Mouse (Mus musculus): ENCODE data around the gene Ubtd2.

DNA sequence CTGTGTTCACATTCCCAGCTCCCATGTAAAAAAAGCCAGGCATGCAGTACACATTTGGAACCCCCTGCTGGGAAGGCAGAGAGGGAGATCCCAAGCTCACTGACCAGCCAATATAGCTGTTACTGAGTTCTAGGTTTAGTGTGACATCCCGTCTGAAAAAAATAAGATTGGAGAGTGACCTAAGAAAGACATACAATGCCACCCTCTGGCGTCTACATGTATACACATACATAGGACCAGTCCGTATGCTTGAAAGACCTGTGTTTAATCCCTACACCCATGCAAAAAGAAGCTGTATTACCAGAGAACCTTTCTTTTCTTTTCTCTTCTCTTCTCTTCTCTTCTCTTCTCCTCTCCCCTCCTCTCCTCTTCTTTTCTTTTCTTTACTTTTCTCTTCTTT, 30.1 kb downstream of the Ubtd2 start:
- TF ChIP-seq POLR2A (IDR thresholded peaks at IDR 0.05; ENCODE audit: low read depth, low read length) (no peak), CTCF (IDR thresholded peaks at IDR 0.05; ENCODE audit: extremely low read depth, insufficient read depth, insufficient read length, insufficient replicate concordance) (no peak)
